Mouse (Mus musculus) kidney, adult 2 months (tissue): ENCODE measurements at regions not wholly inside any gene's neighbourhood (a gene's known extent, or its start where the extent isn't known, plus 50 kb on each side); places are given as distances from the start of the nearest gene placed in this dataset.

Source experiments
- CTCF ChIP-seq: fragments of 200-500 bp; conservative IDR thresholded peaks from 2 replicates; pipeline ENCODE4 v1.5.1; 2011; ENCODE audit warnings: low read depth, mild to moderate bottlenecking, control low read depth, low read length, moderate library complexity, mixed read lengths; ENCODE audit not compliant: insufficient read depth, insufficient read length
- POLR2A ChIP-seq: fragments of 200-500 bp; IDR thresholded peaks from one replicate; pipeline ENCODE4 v1.6.1; 2011; ENCODE audit warnings: low read depth, low read length, control low read depth

DNA sequence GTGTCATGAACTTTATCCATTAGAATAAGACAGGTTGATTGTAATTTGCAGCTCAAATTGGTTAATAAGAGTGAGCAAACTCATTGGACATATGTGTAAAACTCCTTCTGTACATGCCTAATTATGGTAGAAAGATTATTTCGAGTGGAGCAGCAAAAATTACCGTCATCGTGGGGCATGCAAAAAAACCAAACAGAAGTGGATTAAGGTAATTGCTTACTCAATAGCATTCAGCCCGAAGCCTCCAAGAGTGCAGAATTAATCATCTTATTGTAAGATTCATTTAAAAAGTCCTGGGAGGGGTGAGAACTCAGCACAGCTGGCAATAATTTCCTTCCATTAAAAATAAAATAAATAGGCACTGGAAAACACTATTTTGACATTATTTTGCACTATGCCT is 662.2 kb downstream of the Kcnj2 start:
- no peak for TF ChIP-seq POLR2A
- TF ChIP-seq CTCF, result no peak
